Mouse (Mus musculus): ENCODE results near the gene Lct.
"Not testable (repeated sequence)": the region's sequence is repeated elsewhere in the genome, so short reads cannot be mapped to it uniquely, and the experiment has no call there.

The Lct gene

DNA sequence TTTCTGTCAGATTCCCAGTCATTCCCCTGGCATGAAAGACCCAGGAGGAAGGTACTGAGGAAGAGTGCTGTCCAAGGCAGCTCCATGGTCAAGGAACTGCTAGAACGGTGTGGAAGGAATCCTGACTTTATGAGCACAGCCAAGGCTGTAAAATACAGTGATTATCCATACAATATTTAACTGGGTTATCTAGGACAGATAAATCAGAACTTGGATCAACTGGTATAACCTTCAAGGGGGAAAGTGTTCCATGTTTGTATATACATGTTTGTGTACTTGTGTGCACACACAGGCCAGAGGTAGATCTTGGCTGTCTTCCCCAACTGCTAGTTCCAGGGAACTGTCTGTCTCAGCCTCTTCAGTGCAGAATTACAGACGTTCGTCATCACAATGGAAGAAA, at the start of gene Lct:
Gene Lct (minus strand): TSS at position 101 of the 400 bp plus-strand sequence.
- no peak for DNase-seq

DNA sequence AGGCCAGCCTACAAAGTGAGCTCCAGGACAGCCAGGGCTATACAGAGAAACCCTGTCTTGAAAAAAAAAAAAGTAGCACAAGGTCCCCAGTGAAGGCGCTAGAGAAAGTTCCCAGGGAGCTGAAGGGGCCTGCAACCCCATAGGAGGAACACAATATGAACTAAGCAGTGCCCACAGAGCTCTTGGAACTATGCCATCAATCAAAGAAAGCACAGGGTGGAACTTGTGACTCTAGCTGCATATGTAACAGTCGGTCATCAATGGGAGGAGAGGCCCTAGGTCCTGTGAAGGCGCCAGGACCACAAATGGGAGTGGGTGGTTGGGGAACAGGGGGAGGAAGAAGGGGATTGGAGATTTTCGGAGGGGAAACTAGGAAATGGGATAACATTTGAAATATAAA, 48.7 kb upstream of the Lct start:
- DNase-seq = no peak

DNA sequence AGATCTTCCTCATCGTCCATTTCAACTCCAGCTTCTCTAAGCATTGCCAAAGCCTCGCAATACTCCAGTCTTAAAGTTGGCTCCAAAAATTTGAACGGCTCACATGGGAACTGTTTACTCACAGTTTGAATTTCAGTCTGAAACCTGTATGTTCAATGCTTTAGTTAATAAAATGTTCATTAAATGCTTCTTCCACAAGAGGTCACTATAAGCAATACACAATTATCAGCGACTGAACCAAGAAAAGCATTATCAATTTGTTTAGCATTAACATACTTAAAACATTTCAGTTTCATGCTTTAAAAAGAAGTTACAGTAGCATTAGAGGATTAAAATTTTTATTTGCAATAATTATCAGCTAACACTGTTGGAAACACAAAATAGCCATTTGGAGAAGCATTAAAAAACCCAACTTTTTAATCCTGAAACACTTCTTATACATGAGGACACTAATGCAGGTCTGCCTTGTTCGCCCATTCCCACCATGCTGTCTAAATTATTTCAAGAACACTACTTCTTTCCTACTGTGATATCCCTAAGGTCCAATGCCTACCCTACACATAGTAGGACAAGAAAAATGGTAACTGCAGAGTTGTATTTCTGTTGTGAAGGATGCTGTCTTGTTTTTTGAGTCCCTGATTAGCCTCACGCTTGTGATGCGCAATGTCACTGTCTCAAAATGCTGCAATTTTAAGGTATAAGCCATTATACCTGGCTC, 44.2 kb upstream of the Lct start:
- DNase-seq = no peak

DNA sequence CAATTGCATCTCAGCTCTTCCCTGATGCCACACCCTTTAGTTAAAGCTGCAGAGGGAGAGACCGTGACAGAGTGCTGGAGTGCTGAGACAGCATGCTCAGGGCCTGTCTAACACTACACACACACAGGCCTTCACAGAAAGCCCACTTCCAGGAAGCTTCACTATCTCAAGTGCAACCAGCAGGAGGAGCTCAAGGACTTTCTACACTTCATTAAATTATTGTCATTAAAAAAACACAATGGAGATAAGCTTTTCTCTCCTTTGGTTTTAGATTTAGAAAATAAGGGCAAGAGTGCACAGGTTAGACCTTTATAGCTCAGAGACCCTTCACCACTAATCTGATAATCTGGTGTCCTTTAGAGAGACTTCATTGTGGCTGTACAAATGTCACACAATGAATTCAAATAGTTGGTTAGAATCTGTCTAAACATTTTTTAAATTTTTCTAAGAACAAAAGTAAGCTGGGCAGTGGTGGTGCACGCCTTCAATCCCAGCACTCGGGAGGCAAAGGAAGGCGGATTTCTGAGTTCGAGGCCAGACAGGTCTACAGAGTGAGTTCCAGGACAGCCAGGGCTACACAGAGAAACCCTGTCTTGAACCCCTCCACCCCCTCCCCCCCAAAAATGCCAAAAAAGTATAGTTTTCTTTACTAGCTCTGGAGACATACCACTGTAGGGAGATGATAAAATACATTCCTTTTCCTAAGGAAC, 40.8 kb upstream of the Lct start:
- DNase-seq = peak; percentile 24

DNA sequence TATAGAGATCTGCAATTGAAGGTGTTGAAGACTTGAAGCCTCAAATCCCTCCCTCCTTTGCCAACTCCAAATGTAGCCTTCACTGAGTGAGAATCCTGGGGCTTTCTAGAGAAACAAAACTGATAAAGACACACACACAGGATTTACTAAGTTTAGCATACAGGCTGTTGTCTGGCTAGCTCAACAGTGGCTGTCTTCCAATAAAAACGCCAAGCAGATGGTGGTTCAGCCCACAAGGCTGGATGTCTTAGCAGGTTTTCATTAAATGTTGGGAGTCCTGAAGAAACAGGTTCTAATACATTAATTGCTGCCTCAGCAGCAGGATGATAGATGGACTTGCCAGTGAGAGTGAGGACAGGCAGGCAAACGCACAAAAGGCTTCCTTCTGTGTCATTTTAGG, 32.5 kb upstream of the Lct start:
- DNase-seq = no peak

- peak; percentile 94 for DNase-seq
Observed at GRCm38 (mm10) chr1:128359554-128360376, 31.6 kb upstream of the Lct start, which contains the start of gene Mcm6. TSS of gene Mcm6 (minus strand) at chr1:128359664.

- no peak for DNase-seq
Observed at GRCm38 (mm10) chr1:128358916-128359553, 30.9 kb upstream of the Lct start.

DNA sequence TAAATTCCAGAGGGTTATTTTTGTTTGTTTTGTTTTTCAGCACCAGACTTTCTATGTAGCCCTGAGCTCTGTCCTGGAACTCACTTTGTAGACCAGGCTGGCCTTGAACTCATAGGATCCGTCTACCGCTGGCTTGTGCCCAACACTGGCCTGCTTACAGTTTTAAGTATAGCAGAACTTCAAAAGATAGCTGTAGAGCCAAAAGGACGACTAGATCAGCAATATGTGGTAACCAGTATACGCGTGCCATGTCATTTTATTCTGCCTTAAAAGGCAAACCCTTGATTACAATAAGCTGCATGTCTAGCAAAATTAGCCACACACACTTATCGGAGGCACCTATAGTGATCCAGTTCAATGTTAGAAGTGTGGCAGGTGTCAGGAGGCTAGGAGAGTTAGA, 30.2 kb upstream of the Lct start:
- DNase-seq = no peak

DNA sequence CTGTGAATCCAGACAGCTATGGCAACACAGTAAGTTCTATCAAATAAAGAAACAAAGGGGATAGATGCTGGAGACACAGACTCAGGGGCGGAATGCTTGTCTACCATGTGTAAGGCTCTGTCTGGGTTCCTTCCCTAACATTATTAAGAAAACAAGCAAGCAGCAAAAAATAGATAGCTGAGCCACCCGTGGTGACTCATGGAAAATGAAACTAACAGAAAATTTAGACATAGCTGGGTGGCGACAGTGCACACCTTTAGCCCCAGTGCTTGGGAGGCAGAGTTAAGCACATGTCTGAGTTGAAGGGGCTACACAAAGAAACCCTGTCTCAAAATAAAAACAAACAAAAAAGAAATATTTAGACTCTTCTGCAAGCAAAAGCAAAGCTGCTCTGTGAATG, 29.3 kb upstream of the Lct start:
- no peak for DNase-seq

- no peak for DNase-seq
Observed at GRCm38 (mm10) chr1:128353092-128353491, 25.0 kb upstream of the Lct start.

DNA sequence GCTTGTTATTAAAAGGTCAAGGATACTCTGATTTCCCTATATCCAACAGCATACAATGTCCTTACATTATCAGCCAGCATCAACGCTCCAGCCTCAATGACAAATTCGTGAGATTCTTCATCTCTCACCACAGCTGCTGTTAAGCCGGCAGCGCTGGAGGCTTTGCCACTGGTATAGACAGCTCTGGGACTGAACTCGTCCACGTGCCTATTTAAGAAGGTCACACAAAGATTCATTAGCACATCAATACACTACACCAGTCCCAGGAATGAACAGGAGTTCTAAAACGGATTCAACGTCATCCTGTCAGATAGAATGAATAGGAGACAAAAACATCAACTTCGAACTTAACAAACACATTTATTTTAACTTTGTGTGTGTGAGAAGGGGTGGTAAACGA, 16.1 kb upstream of the Lct start:
- DNase-seq = no peak

DNA sequence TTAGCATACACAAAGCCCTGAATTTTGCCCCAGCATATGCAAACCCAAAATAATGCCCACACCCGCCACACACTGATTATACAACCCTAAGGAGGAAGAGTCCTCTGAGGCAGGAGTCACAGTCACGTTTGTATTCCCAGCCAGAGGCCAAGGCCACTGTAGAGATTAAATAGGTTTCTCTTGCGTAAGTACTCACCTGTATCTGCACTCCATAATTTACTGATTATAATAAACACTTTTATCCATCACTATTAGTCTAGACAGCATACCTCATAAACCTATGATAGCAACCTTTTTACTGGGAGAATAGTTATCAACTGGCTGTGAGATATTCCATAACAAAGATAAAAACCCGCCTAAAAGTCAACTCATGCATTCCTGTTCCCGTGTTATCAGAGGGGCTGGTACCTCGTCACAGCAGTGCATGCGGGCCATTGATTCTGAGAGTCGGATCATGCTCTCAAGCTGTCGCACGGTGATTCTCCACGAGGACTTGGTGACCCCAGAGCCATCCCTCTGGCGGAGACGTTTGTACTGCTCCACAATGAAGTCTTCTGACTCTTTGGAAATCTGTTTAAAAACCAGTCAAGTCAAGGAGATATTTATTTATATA, 9.7 kb upstream of the Lct start:
- DNase-seq = no peak

DNA sequence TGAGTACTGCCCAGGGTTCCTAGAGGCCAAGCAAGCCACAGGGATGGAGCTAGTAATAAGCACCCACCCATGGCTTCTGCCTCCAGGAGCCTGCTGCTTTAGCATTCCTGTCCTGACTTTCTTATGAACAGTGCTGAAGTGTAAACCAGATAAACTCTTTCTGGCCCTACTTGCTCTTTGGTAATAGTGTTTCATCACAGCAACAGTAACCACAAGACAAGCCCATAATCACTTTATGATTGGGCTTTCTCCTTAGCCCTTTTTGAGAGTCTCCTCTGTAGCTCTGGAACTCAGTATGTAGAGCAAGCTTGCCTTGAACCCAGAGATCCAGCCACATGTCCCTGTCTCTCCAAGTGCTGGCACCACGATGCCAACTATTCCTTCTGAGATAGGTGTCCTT, 2.2 kb upstream of the Lct start:
- no peak for DNase-seq

GRCm38 (mm10) chr1:128327165-128327564, 953 bp downstream of the Lct start:
- no peak for DNase-seq

- DNase-seq = no peak
Observed at GRCm38 (mm10) chr1:128324776-128325175, 3.3 kb downstream of the Lct start.

DNA sequence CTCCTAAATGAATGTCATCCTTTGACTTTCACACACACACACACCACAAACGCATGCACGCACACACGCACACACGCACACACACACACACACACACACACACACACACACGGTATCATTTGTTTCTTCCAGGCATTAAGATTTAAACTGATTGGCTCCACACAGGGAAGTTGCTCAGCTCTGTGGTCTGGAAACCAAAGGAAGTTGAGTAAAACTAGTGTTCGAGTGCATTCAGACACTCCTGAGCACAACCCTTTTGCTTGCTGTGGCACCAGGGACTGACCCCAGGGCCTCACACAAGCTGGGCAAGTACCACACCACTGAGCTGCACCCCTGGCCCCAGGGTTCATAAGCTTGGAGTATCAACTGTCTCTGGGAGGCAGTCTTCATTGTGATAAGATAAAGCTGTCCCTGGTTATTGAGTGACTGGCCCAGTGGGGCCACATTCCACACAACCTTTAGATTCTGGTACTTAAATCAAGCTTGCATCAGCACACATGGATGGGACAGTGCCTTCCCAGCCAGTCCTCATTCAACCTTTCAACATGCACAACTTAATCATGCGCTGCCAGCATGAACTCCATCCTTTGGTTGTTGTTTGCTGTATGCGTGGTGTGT, 5.0 kb downstream of the Lct start:
- DNase-seq = no peak

GRCm38 (mm10) chr1:128319266-128319665, 8.9 kb downstream of the Lct start:
- not testable (repeated sequence) for DNase-seq

- DNase-seq = no peak
Observed at GRCm38 (mm10) chr1:128314665-128315064, 13.5 kb downstream of the Lct start.

DNA sequence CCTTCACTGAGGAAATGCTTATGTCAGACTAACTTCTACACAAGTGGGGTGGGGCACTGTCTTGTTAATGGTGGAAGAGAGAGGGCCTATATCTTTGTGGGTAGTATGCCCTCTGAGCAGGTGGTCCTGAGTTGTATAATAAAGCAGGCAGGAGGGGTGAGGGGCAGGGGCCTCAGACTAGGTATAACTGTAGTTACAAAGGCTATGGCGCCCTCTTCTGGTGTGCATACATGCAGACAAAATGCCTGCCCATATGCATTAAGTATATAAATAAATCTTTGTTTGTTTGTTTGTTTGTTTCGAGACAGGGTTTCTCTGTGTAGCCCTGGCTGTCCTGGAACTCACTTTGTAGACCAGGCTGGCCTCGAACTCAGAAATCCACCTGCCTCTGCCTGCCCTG, 19.1 kb downstream of the Lct start:
- peak; percentile 6 for DNase-seq

GRCm38 (mm10) chr1:128303900-128304299, 24.2 kb downstream of the Lct start:
- peak; percentile 83 for DNase-seq

DNA sequence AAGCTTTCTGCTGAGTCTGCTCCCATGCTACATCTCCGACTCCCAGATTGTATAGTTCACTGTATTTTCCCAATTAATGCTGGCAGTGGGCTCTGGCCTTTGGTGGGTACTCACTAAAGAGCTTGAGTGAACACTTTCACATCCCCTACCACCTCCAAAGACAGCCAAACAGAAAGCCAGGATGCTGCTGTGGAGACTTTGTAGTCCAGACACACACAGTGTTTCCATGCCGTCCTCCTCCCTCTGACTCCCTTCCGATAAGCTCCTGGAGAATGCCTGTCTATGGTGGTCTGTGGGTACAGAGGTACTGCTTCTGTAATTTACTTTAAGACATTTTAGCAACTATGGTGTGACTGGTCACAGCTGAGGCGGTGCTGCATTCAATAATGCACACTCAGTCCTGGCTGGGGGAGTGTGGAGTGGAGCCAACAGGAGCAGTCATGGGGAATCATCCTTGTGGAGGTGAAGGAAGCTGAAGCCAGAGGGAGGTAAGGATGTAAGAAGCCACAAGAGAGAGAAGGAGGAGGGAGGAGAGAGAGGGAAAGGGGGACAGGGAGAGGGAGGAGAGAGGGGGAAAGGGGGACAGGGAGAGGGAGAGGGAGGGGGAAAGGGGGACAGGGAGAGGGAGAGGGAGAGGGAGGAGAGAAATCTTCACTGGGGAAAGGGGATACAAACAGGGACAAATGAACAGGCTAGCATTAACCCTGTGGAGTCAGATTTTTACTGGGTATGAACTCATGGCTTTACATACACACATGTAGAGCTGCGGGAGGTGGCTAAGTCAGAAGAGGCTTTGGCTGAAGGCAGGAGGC, 32.2 kb downstream of the Lct start:
- no peak for DNase-seq

All from kidney, adult 18-20 months (tissue).